Mouse (Mus musculus) lung, postnatal 25 days (tissue): ENCODE measurements around the gene Zmat3.
A peak's percentile ranks its signal among the peaks of the same experiment; 100 is the strongest.

Source experiments
- DNase-seq: peaks from one replicate; pipeline ENCODE4 v3.0.0; 2022; ENCODE audit warnings: low spot score

Gene Zmat3

GRCm38 (mm10) chr3:32371957-32372356, 6.1 kb upstream of the Zmat3 start:
- DNase-seq, result no peak

- no peak for DNase-seq
Measured at GRCm38 (mm10) chr3:32367516-32367915, 1.7 kb upstream of the Zmat3 start.

GRCm38 (mm10) chr3:32366246-32366734, 476 bp upstream of the Zmat3 start:
- no peak for DNase-seq

GRCm38 (mm10) chr3:32364841-32365545, 821 bp downstream of the Zmat3 start:
- no peak for DNase-seq

GRCm38 (mm10) chr3:32364195-32364594, 1.6 kb downstream of the Zmat3 start:
- DNase-seq, result no peak

GRCm38 (mm10) chr3:32361221-32361620, 4.6 kb downstream of the Zmat3 start:
- no peak for DNase-seq

- no peak for DNase-seq
Measured at GRCm38 (mm10) chr3:32347881-32348280, 17.9 kb downstream of the Zmat3 start.

- DNase-seq, result no peak
Measured at GRCm38 (mm10) chr3:32345249-32345648, 20.6 kb downstream of the Zmat3 start.

- no peak for DNase-seq
Measured at GRCm38 (mm10) chr3:32344825-32345224, 21.0 kb downstream of the Zmat3 start.

- DNase-seq, result no peak
Measured at GRCm38 (mm10) chr3:32343371-32343770, 22.4 kb downstream of the Zmat3 start.

GRCm38 (mm10) chr3:32341434-32341833, 24.4 kb downstream of the Zmat3 start:
- DNase-seq, result no peak

GRCm38 (mm10) chr3:32338231-32338630, 27.6 kb downstream of the Zmat3 start:
- no peak for DNase-seq

GRCm38 (mm10) chr3:32337770-32338169, 28.0 kb downstream of the Zmat3 start:
- no peak for DNase-seq

GRCm38 (mm10) chr3:32334901-32335300, 30.9 kb downstream of the Zmat3 start:
- DNase-seq, result peak; percentile 71

- peak; percentile 75 for DNase-seq
Measured at GRCm38 (mm10) chr3:32333456-32334086, 32.2 kb downstream of the Zmat3 start.

GRCm38 (mm10) chr3:32317901-32318416, 47.9 kb downstream of the Zmat3 start:
- DNase-seq, result no peak

- DNase-seq, result peak; percentile 12
Measured at GRCm38 (mm10) chr3:32317165-32317900, 48.5 kb downstream of the Zmat3 start.

- no peak for DNase-seq
Measured at GRCm38 (mm10) chr3:32314746-32315145, 51.1 kb downstream of the Zmat3 start.

GRCm38 (mm10) chr3:32304171-32304570, 61.6 kb downstream of the Zmat3 start:
- DNase-seq, result no peak

- no peak for DNase-seq
Measured at GRCm38 (mm10) chr3:32292001-32292400, 73.8 kb downstream of the Zmat3 start.
